ENCODE assay signal across 9 mouse cellular contexts in the genomic region with DNA sequence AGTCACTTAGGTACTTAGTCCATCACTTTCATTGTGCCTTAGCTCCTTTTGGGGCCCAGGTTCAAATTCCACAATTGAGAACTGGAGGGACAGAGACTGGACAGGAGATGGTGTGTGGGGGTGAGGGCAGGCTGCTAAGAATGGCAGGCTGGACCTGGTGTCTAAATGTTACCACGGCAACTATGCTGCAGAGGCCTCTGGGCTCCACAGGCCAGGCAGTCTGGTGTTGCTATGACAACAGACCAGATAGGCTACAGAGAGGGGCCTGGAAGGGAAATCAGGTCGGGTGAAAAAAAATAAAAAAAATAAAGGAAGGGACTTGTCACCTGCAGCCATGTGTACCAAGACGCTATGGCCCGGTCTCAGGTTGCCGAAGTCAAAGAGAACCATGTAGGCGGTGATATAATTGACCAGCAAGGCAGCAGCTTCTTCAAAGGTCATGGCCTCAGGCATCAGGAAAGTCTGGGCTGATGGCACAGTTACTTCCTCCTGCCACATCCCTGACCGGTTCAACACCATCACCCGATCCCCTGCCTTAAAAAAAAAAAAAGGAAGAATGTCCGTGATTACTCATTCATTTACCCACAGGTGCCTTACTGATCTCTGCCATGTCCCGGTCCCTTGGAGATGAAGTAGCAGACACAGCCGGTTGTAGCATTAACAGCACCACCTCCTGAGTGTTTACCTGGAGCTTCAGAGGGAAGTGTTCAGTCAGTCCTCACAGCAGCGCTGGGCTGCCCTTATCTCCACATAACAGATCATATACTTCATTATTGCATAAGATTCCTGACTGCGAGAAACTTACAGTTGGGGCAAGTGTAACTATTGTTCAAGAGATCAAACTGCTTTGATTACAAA. TPM values are rescaled to one million over a fixed set of nuclear protein-coding genes. Genes with fewer than 3 reads are reported as not detected.
DNase-seq lines count a peak whose midpoint lies in the region; ATAC-seq and TF ChIP-seq lines count a peak whose summit lies in the region.
"Had no signal": no experiment of that assay in that cellular context is flagged by ENCODE, and none has a peak within 500 bp of the region (broad histone marks: within the 10 kb centered on the region; RNA-seq: fewer than 3 reads in every experiment).

No protein-coding gene starts in this region.

- H3K36me3 ChIP-seq in hindbrain, embryonic 16.5 days (ENCODE audit: control insufficient read depth, insufficient read depth, low read length): peaks cover 34% of the 10 kb centered on the region
- peaks cover 30% of the 10 kb centered on the region for H3K36me3 ChIP-seq in midbrain, embryonic 15.5 days (replicated peaks)

- peak overlapping the region; percentile 61 for H3K4me2 ChIP-seq in hindbrain, embryonic 16.5 days (ENCODE audit: low read length)
- H3K4me2 ChIP-seq in midbrain, embryonic 15.5 days: peak overlapping the region; percentile 86

- DNase-seq in embryo, embryonic 10 days (ENCODE audit: low spot score): peak; percentile 84
- no peak for DNase-seq in embryo, embryonic 9.5 days (ENCODE audit: extremely low spot score)
- DNase-seq in kidney, adult 8-10 months: no peak
- DNase-seq in thymus, postnatal 4 days: no peak
- DNase-seq in layer of hippocampus, adult 2 months (ENCODE audit: low spot score in 2 of 2): no peak
- DNase-seq: kidney, postnatal 36 days had no signal

- no peak overlapping the region for H3K27ac ChIP-seq in hindbrain, embryonic 16.5 days (ENCODE audit: low read depth, low read length)
- H3K27ac ChIP-seq in midbrain, embryonic 15.5 days: peak overlapping the region; percentile 90
- H3K27ac ChIP-seq in layer of hippocampus, adult 2 months: no peak overlapping the region

- no peak overlapping the region for H3K4me3 ChIP-seq in hindbrain, embryonic 16.5 days (ENCODE audit: low read length)
- peak overlapping the region; percentile 69 for H3K4me3 ChIP-seq in midbrain, embryonic 15.5 days
- no peak overlapping the region for H3K4me3 ChIP-seq in layer of hippocampus, adult 2 months

- H3K4me1 ChIP-seq in hindbrain, embryonic 16.5 days (ENCODE audit: control insufficient read depth, insufficient read depth, low read depth, low read length): peaks cover 34% of the 10 kb centered on the region
- H3K4me1 ChIP-seq in midbrain, embryonic 15.5 days: peaks cover 50% of the 10 kb centered on the region

- no peak overlapping the region for H3K9ac ChIP-seq in hindbrain, embryonic 16.5 days (ENCODE audit: low read depth, low read length)
- H3K9ac ChIP-seq in midbrain, embryonic 15.5 days: peak overlapping the region; percentile 80; the same call in 1 of the 2 replicates

- no peak for TF ChIP-seq CTCF in layer of hippocampus, adult 2 months (conservative IDR thresholded peaks at IDR 0.05)

- no peaks in the 10 kb centered on the region for H3K9me3 ChIP-seq in hindbrain, embryonic 16.5 days (ENCODE audit: control insufficient read depth, low read length)
- no peaks in the 10 kb centered on the region for H3K9me3 ChIP-seq in midbrain, embryonic 15.5 days

- ATAC-seq in common myeloid progenitor, adult 5-6 weeks (replicated peaks; ENCODE audit: low read depth, poor library complexity, severe bottlenecking): 0 out of 2 replicates have a peak, but pooled peaks have one; percentile 5
- ATAC-seq in hindbrain, embryonic 16.5 days: no peak
- ATAC-seq in midbrain, embryonic 15.5 days (replicated peaks): 0 out of 2 replicates have a peak, but pooled peaks have one; percentile 34

- 21% methylated on average over 13 of the region's 13 CpGs for WGBS in hindbrain, embryonic 16.5 days
- WGBS in midbrain, embryonic 15.5 days: 21% methylated on average over 13 of the region's 13 CpGs

- no peaks in the 10 kb centered on the region for H3K27me3 ChIP-seq in hindbrain, embryonic 16.5 days (replicated peaks; ENCODE audit: control insufficient read depth, insufficient read depth, low read length)
- no peaks in the 10 kb centered on the region for H3K27me3 ChIP-seq in midbrain, embryonic 15.5 days (replicated peaks)

RNA-seq across cellular contexts. Expression of gene Rnd2, which starts 2.0 kb away (rescaled TPM):
- total RNA-seq in common myeloid progenitor, adult 5-6 weeks (2017): 2.8 and 3.1 TPM in 2 replicates
- polyA plus RNA-seq in hindbrain, embryonic 16.5 days (2015; fragmentation: Nextera tagmentation; extraction: Ambion mirVana): 83.2 and 90.6 TPM in 2 replicates
- polyA plus RNA-seq in midbrain, embryonic 15.5 days (2015; fragmentation: Nextera tagmentation; extraction: Ambion mirVana): 68.3 and 77.4 TPM in 2 replicates
- 100 to 1,000 TPM; 113 to 122 TPM for total RNA-seq in layer of hippocampus, adult 2 months (2021)

RNA-seq across cellular contexts. Expression of gene Vat1, which starts 3.2 kb away (rescaled TPM):
- total RNA-seq in common myeloid progenitor, adult 5-6 weeks (2017): 14.4 and 15.5 TPM in 2 replicates
- 125 and 134 TPM in 2 replicates for polyA plus RNA-seq in hindbrain, embryonic 16.5 days (2015; fragmentation: Nextera tagmentation; extraction: Ambion mirVana)
- polyA plus RNA-seq in midbrain, embryonic 15.5 days (2015; fragmentation: Nextera tagmentation; extraction: Ambion mirVana): 128 and 133 TPM in 2 replicates
- 10 to 100 TPM; 25.3 to 27.7 TPM for total RNA-seq in layer of hippocampus, adult 2 months (2021)

RNA-seq across cellular contexts. Expression of gene Ifi35, which starts 14.6 kb away (rescaled TPM):
- total RNA-seq in common myeloid progenitor, adult 5-6 weeks (2017): 29.9 and 33.1 TPM in 2 replicates
- polyA plus RNA-seq in hindbrain, embryonic 16.5 days (2015; fragmentation: Nextera tagmentation; extraction: Ambion mirVana): 3.9 and 4.8 TPM in 2 replicates
- polyA plus RNA-seq in midbrain, embryonic 15.5 days (2015; fragmentation: Nextera tagmentation; extraction: Ambion mirVana): 3.9 and 4.0 TPM in 2 replicates
- 1 to 10 TPM; 2.4 to 3.5 TPM for total RNA-seq in layer of hippocampus, adult 2 months (2021)

RNA-seq across cellular contexts. Expression of gene Rpl27, which starts 20.7 kb away (rescaled TPM):
- 3,230 and 4,557 TPM in 2 replicates for total RNA-seq in common myeloid progenitor, adult 5-6 weeks (2017)
- 204 and 207 TPM in 2 replicates for polyA plus RNA-seq in hindbrain, embryonic 16.5 days (2015; fragmentation: Nextera tagmentation; extraction: Ambion mirVana)
- polyA plus RNA-seq in midbrain, embryonic 15.5 days (2015; fragmentation: Nextera tagmentation; extraction: Ambion mirVana): 197 and 212 TPM in 2 replicates
- 10 to 100 TPM; 31.6 to 32.9 TPM for total RNA-seq in layer of hippocampus, adult 2 months (2021)

RNA-seq across cellular contexts. Expression of gene Ptges3l, which starts 37.7 kb away (rescaled TPM):
- total RNA-seq in common myeloid progenitor, adult 5-6 weeks (2017): not detected in 2 replicates
- polyA plus RNA-seq in hindbrain, embryonic 16.5 days (2015; fragmentation: Nextera tagmentation; extraction: Ambion mirVana): 3.1 and 3.9 TPM in 2 replicates
- 1.7 and 2.0 TPM in 2 replicates for polyA plus RNA-seq in midbrain, embryonic 15.5 days (2015; fragmentation: Nextera tagmentation; extraction: Ambion mirVana)
- 1 to 10 TPM in 1 of 2 experiments, under 1 TPM in 1; 0.71 to 2.0 TPM for total RNA-seq in layer of hippocampus, adult 2 months (2021)

Comparison
In these comparisons a context has a peak if more than half of its experiments do, and no peak if none do; other contexts are left out.
1. RNA of gene Rnd2, which starts 2.0 kb away (total RNA-seq): 113 to 122 TPM in layer of hippocampus, adult 2 months; 2.8 to 3.1 TPM in common myeloid progenitor, adult 5-6 weeks; every median in the first group is over 10 times any median in the second.